Mouse (Mus musculus) retina, adult 2 months (tissue): Measurements from ENCODE around the gene Ccdc78.
A peak's percentile ranks its signal among the peaks of the same experiment; 100 is the strongest.
"Not testable (repeated sequence)": the region's sequence is repeated elsewhere in the genome, so short reads cannot be mapped to it uniquely, and the experiment has no call there.

Source experiments
- DNase-seq: peaks from one replicate; pipeline ENCODE4 v3.0.0-alpha.2; 2012; ENCODE audit warnings: low read depth, low spot score

Gene Ccdc78

DNA sequence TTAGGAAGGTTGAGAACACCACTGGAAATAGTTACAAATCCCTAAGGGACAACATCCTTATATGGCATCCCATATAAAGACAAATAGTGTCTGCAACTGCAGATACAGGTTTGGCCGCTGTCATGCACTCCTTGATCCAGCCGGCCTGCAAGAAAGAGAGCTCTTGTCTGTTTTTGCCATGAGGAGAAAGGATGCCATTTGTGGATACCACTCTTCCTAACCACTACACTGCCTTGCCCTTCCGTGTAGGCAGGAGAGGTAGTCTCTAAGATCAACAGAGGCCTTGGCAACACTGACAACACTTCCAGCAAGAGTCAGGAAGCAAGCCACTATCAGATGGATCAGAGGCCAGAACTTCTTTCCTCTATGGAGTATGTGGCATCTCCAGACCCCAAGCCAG lies at the start of gene Ccdc78:
Ccdc78 (plus strand) TSS at position 301 of the 400 bp plus-strand sequence.
- no peak for DNase-seq

DNA sequence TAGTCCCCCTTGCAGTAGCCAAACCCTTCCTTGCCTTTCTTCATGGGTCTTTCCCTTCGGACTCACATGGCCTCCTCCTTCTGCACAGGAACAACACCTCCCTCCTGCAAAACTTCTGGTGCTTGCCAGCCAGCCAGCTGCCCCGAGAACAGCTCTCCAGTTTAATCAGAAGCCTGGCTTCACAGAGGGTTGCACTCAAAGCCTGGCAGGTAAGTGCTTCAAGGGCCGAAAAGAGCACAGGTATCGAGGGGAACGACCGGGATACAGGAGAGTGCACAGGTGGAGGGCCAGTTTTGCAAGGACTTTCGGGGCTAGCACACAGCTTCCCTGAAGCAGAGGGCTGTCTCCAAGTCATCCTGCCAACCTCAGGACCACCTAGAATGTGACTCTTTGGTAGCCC lies 47.5 kb upstream of the Ccdc78 start:
- DNase-seq, result no peak

DNA sequence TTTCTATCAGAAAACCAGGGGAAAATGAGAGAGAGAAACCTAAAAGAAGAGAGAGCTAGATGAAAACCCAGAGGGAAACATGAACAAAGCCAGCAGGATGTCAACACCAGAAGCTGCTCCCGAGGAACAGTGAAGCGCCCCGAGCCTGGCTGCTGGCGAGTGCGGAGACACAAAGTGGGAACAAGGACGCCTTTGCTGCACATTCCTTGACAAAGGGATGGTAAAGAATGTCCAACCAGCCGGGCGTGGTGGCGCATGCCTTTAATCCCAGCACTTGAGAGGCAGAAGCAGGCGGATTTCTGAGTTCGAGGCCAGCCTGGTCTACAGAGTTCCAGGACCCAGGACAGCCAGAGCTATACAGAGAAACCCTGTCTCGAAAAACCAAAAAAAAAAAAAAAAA lies 44.9 kb upstream of the Ccdc78 start:
- not testable (repeated sequence) for DNase-seq

DNA sequence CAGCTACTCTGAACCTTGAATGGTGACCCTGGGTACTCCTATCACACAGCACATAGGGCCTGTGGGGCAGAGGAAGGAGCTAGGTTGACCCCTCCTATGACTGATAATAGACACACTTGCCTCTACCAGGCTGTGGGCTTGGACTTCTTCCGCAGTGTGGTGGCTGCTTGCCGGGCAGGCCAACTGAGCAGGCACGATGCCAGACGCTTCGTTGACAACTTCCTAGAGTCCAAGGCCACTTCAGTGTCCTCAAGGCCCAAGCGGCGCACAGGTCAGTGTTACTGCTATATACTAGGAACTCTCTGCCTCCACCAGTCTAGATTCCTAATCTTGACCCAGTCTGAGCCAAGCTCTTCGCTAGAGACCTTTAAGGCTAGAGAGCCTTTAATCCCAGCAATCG lies 42.5 kb upstream of the Ccdc78 start:
- no peak for DNase-seq

GRCm38 (mm10) chr17:25744311-25744710 lies 42.1 kb upstream of the Ccdc78 start:
- no peak for DNase-seq

DNA sequence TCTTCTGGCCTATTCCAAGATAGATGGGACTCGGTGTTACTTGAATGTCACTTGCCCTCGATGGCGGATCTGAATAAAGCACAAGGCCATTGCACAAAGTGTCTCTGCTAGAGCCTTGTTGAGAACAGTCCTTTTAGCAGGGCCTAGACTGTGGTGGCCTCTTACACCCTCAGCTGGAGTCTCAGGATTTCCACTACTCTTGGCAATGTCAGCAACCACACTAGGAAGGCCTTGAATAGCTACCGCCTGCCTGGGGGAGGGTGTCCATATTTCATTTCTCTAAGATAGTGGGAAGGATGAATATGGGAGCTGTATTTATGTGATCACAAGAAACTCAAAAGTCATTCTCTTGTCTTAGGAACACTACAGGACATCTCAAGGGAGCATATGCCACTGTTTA lies 38.1 kb upstream of the Ccdc78 start:
- no peak for DNase-seq

GRCm38 (mm10) chr17:25749314-25749713 lies 37.1 kb upstream of the Ccdc78 start:
- no peak for DNase-seq

DNA sequence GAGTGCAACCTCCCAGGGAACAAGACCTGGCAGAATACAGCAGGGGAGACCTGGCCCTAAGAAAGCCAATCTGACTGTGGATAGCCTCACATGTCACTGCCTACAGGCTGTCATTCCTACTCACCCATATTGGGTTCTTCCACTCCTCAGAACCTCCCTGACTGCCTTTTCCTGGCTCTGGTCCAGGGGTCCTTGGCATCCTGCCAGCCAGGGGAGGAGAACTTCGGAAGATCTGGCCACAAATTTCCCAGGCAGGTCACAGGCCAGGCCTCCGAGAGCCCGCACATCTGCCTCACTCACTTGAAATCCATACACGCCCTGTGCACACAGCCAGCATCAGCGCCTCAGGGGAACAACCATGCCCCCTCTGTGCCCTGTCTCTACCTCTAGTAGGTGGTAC lies 34.9 kb upstream of the Ccdc78 start:
- DNase-seq, result no peak

DNA sequence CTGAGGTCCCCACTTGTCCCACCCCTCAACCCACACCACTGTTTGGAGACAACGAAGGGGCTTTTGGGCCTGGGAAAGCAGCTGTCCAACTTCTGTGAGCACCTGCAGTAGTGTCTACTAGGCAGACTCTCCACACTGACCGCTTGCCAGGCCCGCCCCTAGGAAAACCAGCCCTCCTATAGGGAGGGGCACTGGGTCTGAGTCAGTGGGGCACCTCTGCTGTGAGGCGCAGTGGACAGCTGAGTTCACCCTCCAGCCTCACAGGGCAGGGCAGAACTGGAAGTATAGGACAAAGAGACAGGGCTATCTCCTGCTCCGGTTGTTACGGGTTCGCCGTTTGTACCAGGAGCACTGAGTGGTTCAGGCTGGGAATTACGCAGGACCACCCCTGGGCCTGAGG lies 32.1 kb upstream of the Ccdc78 start, which contains the start of gene Msln:
Msln (minus strand) TSS at position 138 of the 400 bp plus-strand sequence.
- no peak for DNase-seq

DNA sequence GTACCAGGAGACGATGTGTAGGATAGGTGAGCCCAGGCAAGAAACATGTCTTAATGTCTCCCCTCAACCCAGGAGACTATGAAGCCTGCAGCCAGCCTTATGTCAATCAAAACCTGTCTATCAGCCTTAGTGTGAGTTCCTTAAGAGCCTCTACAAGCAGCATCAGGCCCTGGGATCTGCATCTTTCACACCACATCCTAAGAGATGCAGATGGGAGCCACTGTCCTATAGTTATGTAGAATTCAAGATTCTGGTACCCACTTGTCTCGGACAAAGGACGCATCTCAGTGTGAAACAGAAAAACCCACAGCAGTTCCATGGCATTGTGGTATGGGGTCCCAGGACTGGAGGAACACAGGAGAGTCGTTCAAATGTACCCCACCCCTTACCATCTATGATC lies 31.3 kb upstream of the Ccdc78 start:
- no peak for DNase-seq

DNA sequence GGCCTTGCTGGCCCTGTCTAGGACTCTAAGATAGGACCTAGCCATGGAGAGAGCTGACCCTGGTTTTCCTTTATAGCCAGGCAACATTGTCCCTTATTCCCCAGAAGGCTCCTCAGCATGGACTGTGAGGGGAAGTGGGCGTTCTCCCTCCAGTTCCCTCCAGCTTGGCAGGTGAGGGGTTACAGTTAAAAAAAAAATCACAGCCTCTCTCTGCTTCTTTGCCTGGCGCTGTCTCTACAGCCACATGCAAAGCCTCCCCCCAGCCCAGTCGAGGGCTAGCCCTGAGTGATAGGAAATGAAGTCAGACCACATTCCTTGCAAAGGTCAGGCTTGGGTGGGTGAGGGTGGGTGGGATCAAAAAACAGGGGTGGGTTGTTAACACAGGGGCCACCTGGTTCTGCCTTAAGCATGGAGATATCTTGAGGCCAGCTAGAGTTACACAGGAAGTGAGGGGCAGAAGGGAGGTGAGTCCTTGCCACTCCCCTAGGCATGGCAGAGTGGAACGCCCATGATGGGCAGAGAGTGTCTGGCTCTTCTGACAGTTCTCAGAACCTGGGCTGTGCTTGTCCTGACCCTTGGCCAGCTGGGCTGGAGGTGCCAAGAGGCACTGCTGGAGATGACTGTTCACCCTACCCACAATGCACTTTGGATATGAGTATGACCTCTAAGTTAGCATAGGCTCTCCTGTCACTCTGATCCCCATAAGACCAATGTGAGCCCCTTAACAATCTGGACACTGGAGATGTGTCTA lies 30.6 kb upstream of the Ccdc78 start:
- no peak for DNase-seq

DNA sequence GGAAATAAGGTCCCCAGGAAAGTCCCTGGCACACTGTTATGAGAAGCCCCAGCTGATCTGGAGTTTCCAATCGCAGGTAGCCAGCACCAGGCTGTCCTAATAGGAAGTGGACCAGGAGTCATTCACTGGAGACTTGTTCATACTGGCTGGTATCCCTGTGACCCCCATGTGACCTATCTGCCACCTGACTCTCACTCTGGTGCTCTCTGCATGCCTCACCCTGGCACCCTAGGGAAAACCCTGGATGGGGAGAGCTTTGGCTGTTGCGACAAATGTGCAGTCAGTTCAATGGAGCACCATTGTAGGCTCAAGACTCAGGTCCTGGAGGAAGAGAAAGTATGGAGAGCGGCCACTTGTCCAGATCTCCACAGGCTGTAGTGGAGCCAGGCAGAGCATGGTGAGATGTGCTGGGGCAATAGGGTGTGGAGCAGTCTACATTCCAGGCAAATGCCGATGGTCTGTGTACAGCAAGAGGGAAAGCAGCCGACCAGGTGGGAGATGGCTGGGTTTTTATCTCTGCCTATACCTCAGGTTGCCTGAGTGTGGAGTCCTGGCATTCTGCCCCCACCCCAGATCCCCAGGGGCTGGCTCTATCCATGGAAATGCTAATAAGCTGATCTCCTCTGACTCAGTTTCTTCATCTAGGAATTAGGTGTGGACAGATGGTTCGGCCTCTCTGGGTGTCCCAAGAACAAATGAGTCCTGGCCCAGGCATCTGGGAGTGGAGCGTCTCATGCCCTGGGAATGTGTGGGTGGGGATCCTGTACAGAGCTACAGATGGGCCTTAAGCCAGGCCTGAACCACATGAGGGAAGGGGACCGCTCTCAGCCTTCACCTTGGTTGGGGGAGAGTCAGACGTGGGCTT lies 29.8 kb upstream of the Ccdc78 start:
- DNase-seq, result no peak

DNA sequence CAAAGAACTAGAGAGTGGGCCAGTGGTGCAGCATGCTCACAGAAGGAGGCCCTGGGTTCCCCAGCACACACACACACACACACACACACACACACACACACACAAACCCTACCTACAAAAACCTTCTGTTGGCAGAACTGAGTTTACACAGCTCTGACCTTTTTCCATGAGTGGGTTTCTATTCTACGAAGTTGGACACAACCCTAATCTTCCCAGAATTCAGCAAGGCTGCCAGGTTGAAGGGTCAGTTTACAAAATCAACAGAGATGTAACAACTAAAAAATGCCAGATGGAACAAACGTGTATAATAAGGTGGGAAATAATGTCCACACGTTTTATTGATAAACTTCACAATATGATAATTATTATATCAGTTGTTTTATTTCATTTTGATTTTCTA lies 28.7 kb upstream of the Ccdc78 start:
- no peak for DNase-seq

DNA sequence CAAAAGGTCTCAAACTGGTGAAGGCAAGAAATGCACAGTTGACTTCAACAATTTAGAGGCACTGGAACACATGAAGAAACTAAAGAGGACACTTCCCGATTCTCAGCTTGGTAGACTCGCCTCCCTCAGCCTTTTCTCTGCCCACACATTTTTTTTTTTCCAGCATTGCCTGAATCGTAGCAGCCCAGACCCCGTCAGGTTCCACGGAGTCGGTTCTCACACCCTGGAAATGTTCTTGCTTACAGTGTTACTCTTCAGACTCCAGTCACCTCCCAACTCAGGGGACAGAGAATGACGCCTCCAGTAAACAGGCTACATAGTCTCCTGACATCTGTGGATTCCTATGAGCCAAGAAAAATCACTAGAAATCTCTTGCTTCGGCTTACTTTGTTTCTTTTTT lies 26.2 kb upstream of the Ccdc78 start:
- no peak for DNase-seq

DNA sequence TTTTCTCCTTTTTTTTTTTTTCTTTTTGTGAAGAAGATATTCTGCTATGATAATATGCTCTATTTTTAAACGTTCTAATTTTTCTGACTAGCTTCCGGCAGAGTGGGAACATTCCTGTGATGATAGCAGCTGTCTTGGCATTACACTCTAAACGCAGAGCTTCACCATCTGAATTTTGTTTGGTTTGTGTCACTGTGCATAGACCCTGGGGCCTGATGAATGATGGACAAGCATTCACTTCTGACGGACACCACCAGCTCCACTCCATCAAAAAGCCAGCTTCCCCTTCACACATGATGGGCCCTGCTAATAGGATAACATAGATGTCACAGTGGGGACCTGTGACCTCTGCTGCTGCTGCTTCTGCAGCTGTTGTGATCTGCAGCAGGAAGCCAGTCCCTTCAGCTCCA lies 24.8 kb upstream of the Ccdc78 start:
- no peak for DNase-seq

- DNase-seq, result no peak
Measured at GRCm38 (mm10) chr17:25762591-25762990, 23.8 kb upstream of the Ccdc78 start.

- no peak for DNase-seq
Measured at GRCm38 (mm10) chr17:25765886-25766285, 20.5 kb upstream of the Ccdc78 start.

DNA sequence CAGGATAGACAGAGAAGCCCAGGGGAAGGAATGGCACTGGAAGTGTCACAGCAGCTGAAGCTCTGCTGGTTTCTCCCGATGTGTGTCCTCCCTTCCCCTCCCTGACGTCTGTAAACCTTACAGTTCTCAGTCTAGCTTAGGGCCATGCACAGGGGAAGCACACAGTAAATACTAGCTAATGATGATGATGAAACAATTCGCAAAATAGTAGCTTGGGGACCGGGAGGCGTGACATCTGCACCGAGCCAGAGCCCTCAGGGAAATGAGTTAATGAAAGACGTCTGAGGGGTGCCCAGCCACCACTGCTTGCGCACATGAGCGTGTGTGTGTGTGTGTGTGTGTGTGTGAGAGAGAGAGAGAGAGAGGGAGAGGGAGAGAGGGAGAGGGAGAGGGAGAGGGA lies 17.0 kb upstream of the Ccdc78 start:
- no peak for DNase-seq

- DNase-seq, result peak; percentile 99
Measured at GRCm38 (mm10) chr17:25773549-25774120, 12.7 kb upstream of the Ccdc78 start, which contains the start of gene Narfl. Gene Narfl, plus strand, starts transcription at chr17:25773776.

- DNase-seq, result no peak
Measured at GRCm38 (mm10) chr17:25775318-25776062, 10.9 kb upstream of the Ccdc78 start.

DNA sequence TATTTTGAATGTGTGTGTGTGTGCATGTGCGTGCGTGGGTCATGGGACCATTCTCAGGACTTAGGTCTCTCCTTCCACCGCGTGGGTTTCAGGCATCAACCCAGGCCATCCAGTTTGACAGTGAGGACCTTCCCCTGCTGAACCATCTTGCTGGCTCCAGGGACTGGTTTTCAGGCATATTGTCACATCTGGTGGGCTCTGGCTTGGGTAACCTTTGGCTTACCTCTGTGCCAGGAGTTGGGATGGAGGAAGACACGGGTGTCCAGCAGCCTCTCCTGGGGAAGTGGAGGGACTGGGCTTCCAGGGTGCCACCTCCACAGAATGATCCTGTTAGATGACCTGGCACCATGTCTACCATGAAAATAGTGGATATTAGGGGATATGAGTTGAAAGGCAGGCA lies 8.4 kb upstream of the Ccdc78 start:
- no peak for DNase-seq

DNA sequence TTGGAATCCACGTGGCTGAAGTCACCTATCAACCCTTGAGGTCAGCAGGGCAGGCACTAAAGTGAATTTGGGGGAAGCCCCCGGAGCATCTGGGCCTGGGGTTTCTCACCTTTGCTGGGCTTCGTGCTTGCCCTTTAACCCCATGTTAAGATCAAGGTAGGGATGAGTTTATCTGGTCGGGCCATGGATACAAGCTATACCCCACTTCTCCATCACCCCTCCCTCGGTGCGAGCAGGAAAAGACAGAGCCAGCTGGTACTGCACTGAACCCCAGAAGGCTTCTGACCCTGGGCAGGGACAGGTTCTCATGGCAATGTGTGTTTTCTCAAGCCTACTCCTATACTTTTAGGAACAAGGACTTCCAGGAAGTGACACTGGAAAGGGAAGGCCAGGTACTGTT lies 5.0 kb upstream of the Ccdc78 start:
- no peak for DNase-seq
